Mouse (Mus musculus): Measurements from ENCODE around the gene Cmas. TPM values are rescaled to one million over a fixed set of nuclear protein-coding genes. Genes with fewer than 3 reads are reported as not detected.

Gene Cmas
- total RNA-seq (2014; rRNA removed): 59.1 and 70.7 TPM in 2 replicates
- polyA plus RNA-seq (2015; fragmentation: Nextera tagmentation; extraction: Ambion mirVana): 168 and 171 TPM in 2 replicates

DNA sequence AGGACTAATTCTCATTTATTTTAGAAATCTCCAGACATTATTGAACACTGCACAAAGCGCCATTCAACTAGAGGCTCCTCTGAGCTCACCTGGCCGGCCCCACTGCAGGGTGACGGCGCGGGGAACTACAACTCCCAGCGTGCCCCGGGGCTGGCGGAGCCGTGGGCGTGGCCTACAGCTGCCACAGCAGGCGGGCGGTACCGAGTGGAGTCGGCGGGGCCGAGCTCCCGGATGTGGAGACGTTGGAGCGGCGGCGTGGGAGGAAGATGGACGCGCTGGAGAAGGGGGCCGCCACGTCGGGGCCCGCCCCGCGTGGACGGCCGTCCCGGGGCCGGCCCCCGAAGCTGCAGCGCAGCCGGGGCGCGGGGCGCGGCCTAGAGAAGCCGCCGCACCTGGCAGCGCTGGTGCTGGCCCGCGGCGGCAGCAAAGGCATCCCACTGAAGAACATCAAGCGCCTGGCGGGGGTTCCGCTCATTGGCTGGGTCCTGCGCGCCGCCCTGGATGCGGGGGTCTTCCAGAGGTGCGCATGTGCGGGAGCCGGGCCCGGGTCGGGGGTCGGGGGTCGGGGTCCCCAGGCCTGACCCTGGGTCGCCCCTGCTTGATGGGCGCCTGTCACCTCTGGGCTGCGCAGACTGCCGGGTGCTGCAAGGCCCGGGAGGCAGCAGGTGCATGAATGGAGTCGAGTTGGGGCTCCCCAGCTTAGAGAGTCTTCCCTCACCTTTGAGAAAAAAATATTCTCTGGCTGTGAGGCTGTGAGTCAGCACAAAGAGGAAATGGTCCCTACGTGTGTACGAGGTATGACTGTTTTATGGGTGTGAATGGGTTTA, at the start of gene Cmas:
TSS of gene Cmas (plus strand) at position 180 of the 827 bp plus-strand sequence.
- no peaks in the 10 kb centered on the region for H3K27me3 ChIP-seq (ENCODE audit: insufficient read depth, low read length)
- peak within 1 kb of the TSS; percentile 92 for H3K4me3 ChIP-seq (ENCODE audit: low read length)
- peaks cover 12% of the 10 kb centered on the region; the same call in 1 of the 2 replicates for H3K36me3 ChIP-seq (ENCODE audit: insufficient read depth, low read length)
- peak within 1 kb of the TSS; percentile 90 for H3K27ac ChIP-seq
- no peaks in the 10 kb centered on the region for H3K9me3 ChIP-seq (ENCODE audit: low read length)
- H3K4me2 ChIP-seq (ENCODE audit: low read depth, low read length): peak within 1 kb of the TSS; percentile 91
- H3K4me1 ChIP-seq (ENCODE audit: insufficient read depth, low read length): no peaks in the 10 kb centered on the region
- peak within 1 kb of the TSS; percentile 95 for H3K9ac ChIP-seq (replicated peaks; ENCODE audit: low read length)
- under 1% methylated on average over 49 of the region's 68 CpGs for WGBS
- ATAC-seq (peak; percentile 93), DNase-seq (ENCODE audit: low spot score) (peak; percentile 95)
- no peak for TF ChIP-seq CTCF (IDR thresholded peaks at IDR 0.05; ENCODE audit: low read depth)

DNA sequence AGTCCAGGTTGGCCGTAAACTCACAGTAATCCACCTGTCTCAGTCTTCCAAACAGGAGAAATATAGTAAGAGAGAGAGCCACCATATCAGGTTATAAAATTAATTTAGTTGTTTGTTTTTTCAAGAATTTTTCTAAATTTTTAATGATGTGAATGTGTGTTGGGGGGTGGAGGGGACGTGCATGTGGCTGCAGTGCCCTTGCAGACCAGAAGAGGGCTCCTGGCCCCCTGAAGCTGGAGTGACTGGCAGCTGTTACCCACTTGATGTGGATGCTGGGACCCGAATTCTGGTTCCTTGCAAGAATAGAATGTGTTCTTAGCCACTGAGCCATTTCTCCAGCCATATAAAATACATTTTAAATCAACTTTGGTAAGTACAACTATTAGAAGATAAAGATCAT, 49.8 kb upstream of the Cmas start:
- Histone ChIP-seq H3K27ac (no peak overlapping the region), H3K9ac (replicated peaks; ENCODE audit: low read length) (no peak overlapping the region), H3K4me3 (ENCODE audit: low read length) (no peak overlapping the region), H3K4me1 (ENCODE audit: insufficient read depth, low read length) (peaks cover 7% of the 10 kb centered on the region; the same call in 1 of the 2 replicates), H3K9me3 (ENCODE audit: low read length) (no peaks in the 10 kb centered on the region), H3K27me3 (ENCODE audit: insufficient read depth, low read length) (no peaks in the 10 kb centered on the region), H3K36me3 (ENCODE audit: insufficient read depth, low read length) (no peaks in the 10 kb centered on the region), H3K4me2 (ENCODE audit: low read depth, low read length) (no peak overlapping the region)
- ATAC-seq (no peak), DNase-seq (ENCODE audit: low spot score) (no peak)
- WGBS: 74% methylated on average over 3 of the region's 3 CpGs
- 0 out of 2 replicates have a peak, but pooled peaks have one; percentile 19 for TF ChIP-seq CTCF (IDR thresholded peaks at IDR 0.05; ENCODE audit: low read depth)

DNA sequence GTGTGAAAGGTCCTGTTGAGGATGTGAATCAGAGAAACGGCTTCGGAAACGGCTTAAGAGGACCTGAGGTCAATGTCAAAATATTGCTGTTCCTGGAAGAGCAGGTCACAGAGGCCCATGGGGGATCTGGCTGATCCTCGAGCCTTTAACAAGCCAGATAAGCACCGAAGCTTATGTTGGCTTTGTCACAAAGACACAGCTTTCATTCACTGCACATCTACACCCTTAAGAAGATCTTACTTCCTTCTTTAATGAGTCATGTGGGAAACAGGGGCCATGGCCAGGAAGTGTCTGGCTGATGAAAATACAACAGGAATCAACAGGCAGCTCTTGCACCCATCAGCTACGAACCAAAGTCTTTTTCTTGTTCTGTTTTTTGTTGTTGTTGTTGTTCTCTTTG, 48.1 kb upstream of the Cmas start:
- TF ChIP-seq CTCF (IDR thresholded peaks at IDR 0.05; ENCODE audit: low read depth): no peak
- no peaks in the 10 kb centered on the region for H3K4me1 ChIP-seq (ENCODE audit: insufficient read depth, low read length)
- ATAC-seq: no peak

DNA sequence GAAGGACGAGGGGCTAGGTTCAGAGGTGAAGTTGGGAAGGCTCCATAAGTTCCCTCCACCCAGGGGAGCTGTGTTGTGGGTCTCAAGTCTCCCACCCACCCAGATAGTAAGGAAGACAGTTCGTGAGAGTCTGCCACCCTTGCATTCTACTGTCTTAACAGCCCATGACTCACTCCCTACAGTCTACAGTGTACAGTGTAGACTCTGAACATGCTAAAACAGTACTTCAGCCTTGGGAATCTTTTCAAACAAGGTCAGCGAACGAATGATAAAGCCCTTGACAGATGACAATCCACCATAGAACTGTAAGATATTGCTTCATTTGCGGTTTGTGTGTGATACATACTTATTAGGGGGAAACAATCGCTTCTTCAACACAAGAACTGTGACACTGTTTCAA, 45.8 kb upstream of the Cmas start:
- Histone ChIP-seq H3K27me3 (ENCODE audit: insufficient read depth, low read length) (no peaks in the 10 kb centered on the region), H3K9ac (replicated peaks; ENCODE audit: low read length) (no peak overlapping the region)
- WGBS: 80% methylated on average over 6 of the region's 6 CpGs

More for the DNA sequence above, 48.1 kb upstream of the Cmas start:
- Histone ChIP-seq H3K4me2 (ENCODE audit: low read depth, low read length) (no peak overlapping the region), H3K4me3 (ENCODE audit: low read length) (no peak overlapping the region), H3K27ac (no peak overlapping the region), H3K9me3 (ENCODE audit: low read length) (no peaks in the 10 kb centered on the region), H3K9ac (replicated peaks; ENCODE audit: low read length) (no peak overlapping the region), H3K36me3 (ENCODE audit: insufficient read depth, low read length) (no peaks in the 10 kb centered on the region), H3K27me3 (ENCODE audit: insufficient read depth, low read length) (no peaks in the 10 kb centered on the region)
- no peak for DNase-seq (ENCODE audit: low spot score)
- 79% methylated on average over 6 of the region's 6 CpGs for WGBS

DNA sequence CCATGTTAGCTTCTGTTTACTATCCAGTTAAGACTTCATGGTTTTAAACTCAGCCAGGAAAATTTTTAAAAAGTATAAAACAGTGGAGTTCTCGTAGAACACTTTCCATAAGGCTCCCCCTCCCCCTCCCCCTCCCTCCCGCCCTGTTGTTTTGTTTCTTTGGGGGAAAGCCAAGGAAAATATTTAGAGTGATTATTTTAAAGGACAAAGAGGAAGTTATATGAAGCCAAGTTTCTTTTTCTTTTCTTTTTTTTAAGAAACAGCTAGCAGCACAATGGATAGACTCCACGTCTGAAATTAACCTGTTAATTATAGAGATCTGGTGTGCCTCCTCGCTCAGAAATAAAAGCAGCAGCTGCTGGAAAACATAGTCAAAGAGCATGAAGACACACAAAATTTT, 45.4 kb upstream of the Cmas start:
- Histone ChIP-seq H3K4me1 (ENCODE audit: insufficient read depth, low read length) (no peaks in the 10 kb centered on the region), H3K4me3 (ENCODE audit: low read length) (no peak overlapping the region), H3K27ac (no peak overlapping the region), H3K9ac (replicated peaks; ENCODE audit: low read length) (no peak overlapping the region), H3K36me3 (ENCODE audit: insufficient read depth, low read length) (no peaks in the 10 kb centered on the region), H3K27me3 (ENCODE audit: insufficient read depth, low read length) (no peaks in the 10 kb centered on the region), H3K9me3 (ENCODE audit: low read length) (no peaks in the 10 kb centered on the region), H3K4me2 (ENCODE audit: low read depth, low read length) (0 out of 2 replicates have a peak overlapping the region, but pooled peaks have one; percentile 19)
- ATAC-seq: no peak
- TF ChIP-seq CTCF (IDR thresholded peaks at IDR 0.05; ENCODE audit: low read depth): no peak
- DNase-seq (ENCODE audit: low spot score): no peak
- WGBS: 35% methylated on average over 4 of the region's 4 CpGs

More for the DNA sequence above, 45.8 kb upstream of the Cmas start:
- Histone ChIP-seq H3K4me2 (ENCODE audit: low read depth, low read length) (0 out of 2 replicates have a peak overlapping the region, but pooled peaks have one; percentile 19), H3K4me3 (ENCODE audit: low read length) (no peak overlapping the region), H3K9me3 (ENCODE audit: low read length) (no peaks in the 10 kb centered on the region), H3K27ac (no peak overlapping the region), H3K36me3 (ENCODE audit: insufficient read depth, low read length) (no peaks in the 10 kb centered on the region), H3K4me1 (ENCODE audit: insufficient read depth, low read length) (no peaks in the 10 kb centered on the region)
- TF ChIP-seq CTCF (IDR thresholded peaks at IDR 0.05; ENCODE audit: low read depth): no peak
- DNase-seq (ENCODE audit: low spot score) (no peak), ATAC-seq (no peak)

DNA sequence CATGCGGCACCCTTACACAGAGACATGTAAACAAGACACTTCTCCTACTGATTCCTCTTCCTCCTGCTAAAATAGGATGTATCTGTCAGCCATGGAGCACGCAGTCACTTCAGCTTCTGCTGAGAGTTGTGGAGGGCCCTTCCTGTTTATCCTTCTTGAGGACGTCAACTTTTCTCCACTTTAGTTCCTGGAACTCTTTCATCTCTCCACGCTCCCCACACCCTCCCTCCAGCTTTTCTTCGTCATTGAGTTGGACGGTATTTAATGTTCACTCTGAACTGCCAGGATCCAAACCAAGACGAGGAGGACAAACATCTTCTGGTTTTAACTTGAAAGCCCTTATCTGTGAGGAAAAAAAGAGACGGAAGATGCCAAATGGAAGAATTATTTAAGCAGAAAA, 41.5 kb upstream of the Cmas start:
- DNase-seq (ENCODE audit: low spot score) (no peak), ATAC-seq (no peak)
- Histone ChIP-seq H3K9me3 (ENCODE audit: low read length) (no peaks in the 10 kb centered on the region), H3K27ac (no peak overlapping the region), H3K4me3 (ENCODE audit: low read length) (no peak overlapping the region), H3K9ac (replicated peaks; ENCODE audit: low read length) (no peak overlapping the region), H3K4me1 (ENCODE audit: insufficient read depth, low read length) (no peaks in the 10 kb centered on the region), H3K27me3 (ENCODE audit: insufficient read depth, low read length) (no peaks in the 10 kb centered on the region), H3K4me2 (ENCODE audit: low read depth, low read length) (no peak overlapping the region), H3K36me3 (ENCODE audit: insufficient read depth, low read length) (no peaks in the 10 kb centered on the region)
- no peak for TF ChIP-seq CTCF (IDR thresholded peaks at IDR 0.05; ENCODE audit: low read depth)
- WGBS: 83% methylated on average over 8 of the region's 8 CpGs

DNA sequence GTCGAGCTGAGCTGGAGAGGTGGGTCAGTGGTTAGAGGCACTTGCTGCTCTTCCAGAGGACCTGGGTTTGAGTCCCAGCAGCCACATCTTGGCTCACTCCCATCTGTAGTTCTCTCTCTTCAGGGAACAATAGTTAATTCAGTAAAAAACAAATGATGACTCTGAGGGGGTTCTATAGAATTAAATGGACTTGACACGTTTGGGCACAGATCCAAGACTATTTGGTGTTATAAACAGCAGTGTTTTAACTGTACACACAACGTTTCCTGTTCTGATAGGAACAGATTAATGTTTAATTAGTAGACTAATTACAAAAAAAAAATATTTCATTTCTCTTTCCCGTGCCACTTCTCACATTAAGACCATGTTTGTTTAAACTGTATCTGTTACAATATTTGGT, 39.3 kb upstream of the Cmas start:
- no peak overlapping the region for H3K27ac ChIP-seq
- no peak overlapping the region for H3K4me2 ChIP-seq (ENCODE audit: low read depth, low read length)
- no peak overlapping the region for H3K4me3 ChIP-seq (ENCODE audit: low read length)
- no peaks in the 10 kb centered on the region for H3K4me1 ChIP-seq (ENCODE audit: insufficient read depth, low read length)
- DNase-seq (ENCODE audit: low spot score) (no peak), ATAC-seq (no peak)
- H3K36me3 ChIP-seq (ENCODE audit: insufficient read depth, low read length): no peaks in the 10 kb centered on the region
- no peak for TF ChIP-seq CTCF (IDR thresholded peaks at IDR 0.05; ENCODE audit: low read depth)
- 49% methylated on average over 4 of the region's 4 CpGs for WGBS
- no peaks in the 10 kb centered on the region for H3K9me3 ChIP-seq (ENCODE audit: low read length)
- H3K27me3 ChIP-seq (ENCODE audit: insufficient read depth, low read length): no peaks in the 10 kb centered on the region
- no peak overlapping the region for H3K9ac ChIP-seq (replicated peaks; ENCODE audit: low read length)

Data from hindbrain, postnatal 0 days (tissue).